Mouse (Mus musculus) stomach, embryonic 16.5 days (tissue): ENCODE data around the gene Cdc42ep2. TPM values are rescaled to one million over a fixed set of nuclear protein-coding genes. Genes with fewer than 3 reads are reported as not detected.
A peak's percentile ranks its signal among the peaks of the same experiment; 100 is the strongest.

ENCODE experiments used
- ATAC-seq: fragments of 200-750 bp; cut with Nextera tagmentation; 2 replicates; pipeline ENCODE4 v1.8.0; 2017; ENCODE audit warnings: moderate number of reproducible peaks, moderate TSS enrichment; ENCODE audit not compliant: insufficient read depth, low FRiP score
- H3K27ac ChIP-seq: fragments of 300-500 bp; sonication (generic); 2 replicates; pipeline ENCODE4 v1.5.1; 2014; ENCODE audit warnings: low read length
- H3K27me3 ChIP-seq: fragments of 300-500 bp; sonication (generic); 2 replicates; pipeline ENCODE4 v1.6.1; 2014; ENCODE audit warnings: low read length, control low read depth, mixed read lengths; ENCODE audit not compliant: control insufficient read depth, insufficient read depth
- H3K36me3 ChIP-seq: fragments of 300-500 bp; sonication (generic); 2 replicates; pipeline ENCODE4 v1.6.1; 2014; ENCODE audit warnings: low read length; ENCODE audit not compliant: control insufficient read depth, insufficient read depth
- H3K4me1 ChIP-seq: fragments of 300-500 bp; sonication (generic); 2 replicates; pipeline ENCODE4 v1.6.1; 2014; ENCODE audit warnings: low read length, control low read depth, mixed read lengths; ENCODE audit not compliant: control insufficient read depth, insufficient read depth
- H3K4me2 ChIP-seq: fragments of 300-500 bp; sonication (generic); 2 replicates; pipeline ENCODE4 v1.6.1; 2014; ENCODE audit warnings: low read depth, low read length, mixed read lengths
- H3K4me3 ChIP-seq: fragments of 300-500 bp; sonication (generic); replicated peaks from 2 replicates; pipeline ENCODE4 v1.5.1; 2014; ENCODE audit warnings: mild to moderate bottlenecking, low read length
- H3K9ac ChIP-seq: fragments of 300-500 bp; sonication (generic); 2 replicates; pipeline ENCODE4 v1.6.1; 2014; ENCODE audit warnings: low read length
- H3K9me3 ChIP-seq: fragments of 300-500 bp; sonication (generic); replicated peaks from 2 replicates; pipeline ENCODE4 v1.6.1; 2016; ENCODE audit warnings: low read length, control low read depth; ENCODE audit not compliant: control insufficient read depth
- WGBS: fragments of 180-500 bp; shearing (Covaris S2); extraction: QIAGEN DNeasy Blood & Tissue Kit; methylation state at CpG from one replicate; pipeline ENCODE4 v1.1.7; 2014; 5-methylcytosine and 5-hydroxymethylcytosine counted together
- polyA plus RNA-seq: library from polyadenylated mRNA; unstranded; fragments of >200 nt; fragmentation: Nextera tagmentation; extraction: Ambion mirVana; gene quantifications from 2 replicates; pipeline ENCODE4 v1.2.1, GENCODE M21; 2015

The Cdc42ep2 gene
- polyA plus RNA-seq, 1 experiment from 2014 or later, result 13.9 TPM

DNA sequence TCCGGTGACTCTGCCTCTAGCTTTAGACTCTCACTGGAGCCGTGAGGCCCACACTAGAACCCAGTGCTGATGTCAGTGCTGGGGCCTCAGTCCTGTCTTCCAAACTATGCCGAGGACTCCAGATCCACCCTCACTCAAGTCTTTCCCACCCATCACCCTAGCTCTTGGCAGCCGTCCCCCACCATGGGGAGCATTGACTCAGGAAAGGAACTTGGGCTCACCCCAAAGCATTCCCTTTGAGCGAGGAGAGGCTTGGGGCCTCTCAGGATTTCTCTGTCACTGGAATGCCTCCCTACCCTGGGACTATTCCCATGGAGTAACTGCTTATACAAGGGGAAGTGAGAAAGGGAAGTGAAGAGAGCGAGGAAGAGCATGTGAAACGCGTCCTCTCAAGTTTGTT, 21.3 kb upstream of the Cdc42ep2 start:
- Histone ChIP-seq H3K27me3 (no peaks in the 10 kb centered on the region), H3K36me3 (0 out of 2 replicates have a peak, but pooled peaks cover 3% of the 10 kb centered on the region), H3K4me2 (no peak overlapping the region), H3K27ac (peak overlapping the region; percentile 39), H3K4me3 (no peak overlapping the region), H3K4me1 (peaks cover 22% of the 10 kb centered on the region), H3K9ac (0 out of 2 replicates have a peak overlapping the region, but pooled peaks have one; percentile 8), H3K9me3 (no peaks in the 10 kb centered on the region)
- 47% methylated on average over 8 of the region's 8 CpGs for WGBS
- ATAC-seq, result peak; percentile 44; the same call in 1 of the 2 replicates

DNA sequence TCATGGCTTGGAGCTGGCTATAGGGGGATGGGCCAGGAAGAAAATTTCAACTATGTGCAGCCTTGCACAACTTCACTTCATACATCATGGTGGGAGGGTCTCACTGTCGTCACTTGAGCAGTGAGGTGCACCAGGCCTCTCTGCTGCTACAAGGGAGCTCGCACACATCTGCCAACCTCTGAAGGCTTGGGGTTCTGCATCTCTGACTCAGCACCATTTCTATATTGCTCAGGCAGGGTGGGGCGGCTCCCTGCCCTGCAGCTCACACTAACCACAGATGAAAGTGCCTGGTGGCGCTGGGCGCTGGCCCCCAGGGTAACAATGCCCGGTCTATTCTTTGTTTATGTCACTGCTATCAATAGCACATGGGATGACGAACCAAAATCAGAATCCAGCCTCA, 20.4 kb upstream of the Cdc42ep2 start:
- Histone ChIP-seq H3K36me3 (0 out of 2 replicates have a peak, but pooled peaks cover 3% of the 10 kb centered on the region), H3K9ac (peak overlapping the region; percentile 8; the same call in 1 of the 2 replicates), H3K4me2 (no peak overlapping the region), H3K27ac (peak overlapping the region; percentile 39), H3K9me3 (no peaks in the 10 kb centered on the region), H3K4me3 (no peak overlapping the region), H3K27me3 (no peaks in the 10 kb centered on the region), H3K4me1 (peaks cover 28% of the 10 kb centered on the region)
- 60% methylated on average over 7 of the region's 7 CpGs for WGBS
- ATAC-seq, result peak; percentile 77; the same call in 1 of the 2 replicates

DNA sequence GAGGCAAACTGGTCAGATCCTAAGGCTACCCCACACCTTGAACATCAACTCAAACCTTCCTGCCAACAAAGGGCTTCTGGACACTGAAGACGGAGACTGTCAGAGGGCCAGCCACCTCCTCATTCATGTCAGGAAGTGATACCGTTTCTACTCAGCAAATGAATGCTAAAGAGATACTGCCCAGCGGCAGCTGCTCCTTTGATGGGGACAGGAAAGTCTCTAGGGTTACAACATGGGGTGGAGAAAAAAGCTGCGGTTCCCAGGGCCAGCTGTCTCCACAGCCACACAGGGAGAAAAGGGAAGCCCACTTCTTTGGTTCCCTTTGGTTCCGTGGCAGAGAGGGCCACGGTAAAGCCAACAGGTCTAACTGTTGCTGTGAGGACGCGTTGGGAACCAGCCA, 19.5 kb upstream of the Cdc42ep2 start:
- Histone ChIP-seq H3K27ac (0 out of 2 replicates have a peak overlapping the region, but pooled peaks have one; percentile 23), H3K9ac (no peak overlapping the region), H3K9me3 (no peaks in the 10 kb centered on the region), H3K4me2 (no peak overlapping the region), H3K4me1 (peaks cover 34% of the 10 kb centered on the region), H3K27me3 (no peaks in the 10 kb centered on the region), H3K36me3 (0 out of 2 replicates have a peak, but pooled peaks cover under 1% of the 10 kb centered on the region), H3K4me3 (no peak overlapping the region)
- WGBS, result 78% methylated on average over 8 of the region's 8 CpGs
- no peak for ATAC-seq

DNA sequence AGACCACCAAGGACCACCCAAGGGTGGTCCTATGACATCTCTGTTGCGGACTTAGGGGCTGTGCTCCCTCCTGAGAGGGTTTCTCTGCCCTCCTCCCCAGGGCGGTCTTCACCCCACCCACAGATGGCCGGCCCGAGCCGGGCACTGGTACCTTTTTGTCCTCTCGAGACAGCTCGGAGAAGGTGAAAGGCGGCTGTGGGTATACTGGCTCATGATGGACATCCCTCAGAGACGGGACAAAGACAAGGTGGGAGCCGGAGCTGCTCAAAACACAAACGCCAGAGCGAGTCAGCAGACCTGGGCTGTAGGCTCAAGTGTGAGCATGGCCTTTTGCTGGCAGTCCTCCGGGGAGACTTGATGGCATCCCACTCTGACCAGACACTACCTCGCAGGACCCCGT, 18.8 kb upstream of the Cdc42ep2 start:
- no peak overlapping the region for H3K4me2 ChIP-seq
- no peak for ATAC-seq
- H3K9me3 ChIP-seq, result no peaks in the 10 kb centered on the region
- WGBS, result 93% methylated on average over 15 of the region's 15 CpGs
- 0 out of 2 replicates have a peak overlapping the region, but pooled peaks have one; percentile 8 for H3K27ac ChIP-seq
- peaks cover 37% of the 10 kb centered on the region for H3K4me1 ChIP-seq
- H3K4me3 ChIP-seq, result no peak overlapping the region
- no peak overlapping the region for H3K9ac ChIP-seq
- no peaks in the 10 kb centered on the region for H3K36me3 ChIP-seq
- H3K27me3 ChIP-seq, result no peaks in the 10 kb centered on the region

DNA sequence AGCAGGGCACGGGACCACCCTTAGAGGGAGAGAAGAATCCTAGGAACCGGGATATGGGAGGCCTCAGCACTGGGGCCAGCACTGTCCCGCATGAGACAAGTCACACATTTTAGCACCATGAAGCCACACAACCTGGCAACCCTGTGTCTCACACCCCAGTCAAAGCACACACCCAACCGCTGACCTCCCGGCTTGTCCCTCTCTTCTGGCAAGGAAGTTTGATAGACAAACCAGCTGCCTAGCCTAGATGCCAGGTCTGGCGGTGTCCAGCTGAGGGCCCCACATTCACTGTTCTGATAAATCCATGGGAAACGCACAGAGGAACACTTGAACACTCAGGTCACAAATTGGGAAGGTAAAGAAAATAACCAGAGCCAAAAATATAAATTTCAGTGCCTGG, 18.0 kb upstream of the Cdc42ep2 start:
- H3K4me1 ChIP-seq, result peaks cover 45% of the 10 kb centered on the region
- 89% methylated on average over 7 of the region's 7 CpGs for WGBS
- H3K36me3 ChIP-seq, result no peaks in the 10 kb centered on the region
- no peak for ATAC-seq
- no peak overlapping the region for H3K4me2 ChIP-seq
- no peak overlapping the region for H3K4me3 ChIP-seq
- no peaks in the 10 kb centered on the region for H3K27me3 ChIP-seq
- H3K9ac ChIP-seq, result no peak overlapping the region
- no peaks in the 10 kb centered on the region for H3K9me3 ChIP-seq
- no peak overlapping the region for H3K27ac ChIP-seq

DNA sequence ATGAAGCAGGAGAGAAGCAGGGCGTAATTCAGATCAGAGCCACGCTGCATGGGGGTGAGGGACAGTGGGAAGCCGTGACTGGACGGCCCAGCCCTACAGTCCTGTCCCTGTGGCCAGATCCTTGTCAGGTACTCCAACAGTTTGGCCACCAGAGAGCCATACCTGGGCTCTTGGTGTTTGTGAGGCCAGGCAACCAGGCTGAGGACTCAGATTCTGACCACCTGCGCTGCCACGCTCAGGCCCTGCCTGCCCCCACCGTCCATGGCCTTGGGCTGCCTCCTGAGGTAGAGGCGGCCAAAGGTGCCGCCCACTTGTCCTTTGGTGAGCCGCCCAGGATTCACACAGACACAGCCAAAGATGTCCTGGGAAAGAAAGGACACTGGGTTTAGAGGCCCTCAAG, 16.0 kb upstream of the Cdc42ep2 start:
- WGBS, result 86% methylated on average over 10 of the region's 10 CpGs
- Histone ChIP-seq H3K4me2 (no peak overlapping the region), H3K9ac (no peak overlapping the region), H3K4me1 (peaks cover 48% of the 10 kb centered on the region), H3K27ac (peak overlapping the region; percentile 85), H3K36me3 (no peaks in the 10 kb centered on the region), H3K27me3 (no peaks in the 10 kb centered on the region), H3K9me3 (no peaks in the 10 kb centered on the region), H3K4me3 (no peak overlapping the region)
- no peak for ATAC-seq

DNA sequence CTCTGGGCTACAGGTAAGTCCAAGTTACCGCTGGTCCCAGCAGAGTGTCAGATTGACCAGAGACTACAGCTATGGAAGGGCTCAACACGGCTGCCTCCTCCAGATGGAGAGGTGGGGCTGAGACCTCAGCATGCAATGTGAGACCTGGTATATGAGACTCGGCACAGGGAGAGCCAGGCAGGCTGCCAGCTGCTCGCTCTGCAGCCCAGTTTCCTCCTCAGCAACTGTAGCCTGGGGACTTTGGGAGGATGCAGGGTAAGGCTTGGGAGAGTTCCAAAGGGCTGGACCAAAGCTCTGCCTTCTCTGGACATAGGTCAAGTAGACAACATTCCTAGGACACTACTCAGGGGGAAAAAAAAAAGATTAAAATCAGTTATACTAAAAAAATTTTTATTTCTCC, 15.6 kb upstream of the Cdc42ep2 start:
- Histone ChIP-seq H3K9ac (no peak overlapping the region), H3K4me1 (peaks cover 48% of the 10 kb centered on the region)
- ATAC-seq, result peak; percentile 30; the same call in 1 of the 2 replicates

DNA sequence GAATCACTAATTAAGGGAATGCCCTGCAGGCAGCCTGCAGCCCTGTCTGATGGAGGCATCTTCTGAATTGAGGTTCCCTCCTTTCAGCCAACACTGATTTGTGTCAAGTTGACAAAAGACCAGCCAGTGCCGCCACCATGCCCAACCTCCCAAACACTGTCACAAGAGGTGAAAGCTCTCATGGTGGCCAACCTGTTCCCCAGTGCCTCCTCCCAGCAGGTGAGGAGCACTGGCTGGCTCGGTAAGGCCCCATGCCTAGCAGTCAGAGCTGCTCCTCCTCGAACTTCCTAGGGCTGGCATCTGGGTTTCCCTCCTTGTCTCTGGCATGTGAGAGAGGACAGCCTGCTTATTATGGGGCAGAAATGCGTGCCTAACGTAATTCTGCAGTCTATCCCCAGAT, 15.1 kb upstream of the Cdc42ep2 start:
- ATAC-seq, result no peak
- Histone ChIP-seq H3K9ac (0 out of 2 replicates have a peak overlapping the region, but pooled peaks have one; percentile 35), H3K9me3 (no peaks in the 10 kb centered on the region), H3K27me3 (no peaks in the 10 kb centered on the region), H3K4me2 (no peak overlapping the region), H3K36me3 (no peaks in the 10 kb centered on the region), H3K4me1 (peaks cover 49% of the 10 kb centered on the region), H3K4me3 (no peak overlapping the region), H3K27ac (peak overlapping the region; percentile 85)
- WGBS, result 82% methylated on average over 5 of the region's 5 CpGs

More for the DNA sequence above, 15.6 kb upstream of the Cdc42ep2 start:
- Histone ChIP-seq H3K9me3 (no peaks in the 10 kb centered on the region), H3K27ac (peak overlapping the region; percentile 85), H3K36me3 (no peaks in the 10 kb centered on the region), H3K4me3 (no peak overlapping the region), H3K4me2 (no peak overlapping the region), H3K27me3 (no peaks in the 10 kb centered on the region)
- WGBS, result 47% methylated on average over 4 of the region's 4 CpGs

DNA sequence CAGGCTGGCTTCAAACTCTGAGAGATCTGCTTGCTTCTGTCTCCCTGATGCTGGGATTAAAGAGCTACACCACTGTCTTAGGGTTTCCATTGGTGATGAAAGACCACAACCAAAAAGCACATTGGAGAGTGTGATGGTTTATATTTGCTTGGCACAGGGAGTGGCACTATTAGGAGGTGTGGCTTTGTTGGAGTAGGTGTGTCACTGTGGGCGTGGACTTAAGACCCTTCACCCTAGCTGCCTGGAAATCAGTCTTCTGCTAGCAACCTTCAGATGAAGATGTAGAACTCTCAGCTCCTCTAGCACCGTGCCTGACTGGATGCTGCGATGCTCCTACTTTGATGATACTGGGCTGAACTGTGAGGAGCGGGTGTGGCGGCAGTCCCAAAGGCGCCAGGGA, 13.9 kb upstream of the Cdc42ep2 start:
- H3K9me3 ChIP-seq, result no peaks in the 10 kb centered on the region
- no peaks in the 10 kb centered on the region for H3K36me3 ChIP-seq
- ATAC-seq, result no peak
- H3K27me3 ChIP-seq, result no peaks in the 10 kb centered on the region
- no peak overlapping the region for H3K9ac ChIP-seq
- WGBS, result 83% methylated on average over 6 of the region's 6 CpGs
- H3K4me2 ChIP-seq, result no peak overlapping the region
- H3K4me3 ChIP-seq, result no peak overlapping the region
- H3K4me1 ChIP-seq, result peaks cover 44% of the 10 kb centered on the region
- H3K27ac ChIP-seq, result no peak overlapping the region
